Mouse (Mus musculus) bone marrow, adult 2 months (tissue): ENCODE data around the gene Abhd14b.

Experiments
- CTCF ChIP-seq: fragments of 200-500 bp; IDR thresholded peaks from 2 replicates; pipeline ENCODE4 v1.5.1; 2011; ENCODE audit warnings: low read length, control low read depth; ENCODE audit not compliant: control insufficient read depth, insufficient read depth
- POLR2A ChIP-seq: fragments of 200-500 bp; IDR thresholded peaks from 2 replicates; pipeline ENCODE4 v1.6.1; 2011; ENCODE audit warnings: low read depth, mild to moderate bottlenecking, control low read depth, low read length, borderline replicate concordance; ENCODE audit not compliant: control insufficient read depth

DNA sequence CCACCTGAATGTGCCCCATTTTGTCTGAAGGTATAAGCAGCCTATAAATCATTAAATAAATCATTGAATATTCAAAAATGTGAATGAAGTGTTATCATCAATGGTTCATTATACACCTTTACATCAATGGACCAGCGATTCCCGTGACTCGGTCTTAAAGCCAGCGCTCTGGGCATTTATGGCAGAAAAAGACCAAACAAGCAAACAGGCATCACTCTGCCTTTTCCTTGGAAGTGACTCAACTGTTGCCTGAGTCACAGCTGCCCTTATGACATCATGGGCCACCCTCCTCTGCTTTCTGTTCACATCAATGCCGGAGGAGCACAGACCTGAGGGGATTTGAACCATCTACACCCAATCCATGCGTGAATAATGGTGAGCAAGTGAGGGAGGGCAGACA is 52.4 kb downstream of the Abhd14b start, which contains the start of gene Iqcf1:
- TF ChIP-seq CTCF (no peak), POLR2A (no peak)
